Mouse (Mus musculus) retina, embryonic 14.5 days (tissue): Measurements from ENCODE around the gene Stk39.

Experiments used
- DNase-seq: peaks from one replicate; pipeline ENCODE4 v3.0.0-alpha.2; 2015; ENCODE audit warnings: low spot score

The Stk39 gene

GRCm38 (mm10) chr2:68471759-68472550, at the start of gene Stk39:
TSS of gene Stk39 (minus strand) at chr2:68472268.
- DNase-seq, result peak; percentile 82

DNA sequence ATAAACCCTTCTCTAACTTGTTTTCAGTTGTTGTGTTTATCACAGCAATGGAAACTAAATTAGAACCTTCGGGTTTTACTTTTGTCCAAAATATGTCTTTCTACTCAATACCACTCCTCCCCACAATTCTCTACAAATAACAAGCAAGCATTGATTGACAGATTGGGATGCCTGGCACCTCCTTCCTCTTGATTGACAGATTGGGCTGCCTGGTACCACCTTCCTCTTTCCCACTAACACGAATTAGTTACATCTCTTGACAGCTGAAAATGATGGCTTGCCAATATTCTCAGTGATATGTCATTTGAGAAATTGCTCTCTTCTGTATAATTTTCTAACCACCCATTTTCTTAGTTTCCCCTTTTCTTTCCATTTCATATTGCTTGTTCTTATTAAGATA, 43.3 kb upstream of the Stk39 start:
- DNase-seq, result no peak

- no peak for DNase-seq
Observed at GRCm38 (mm10) chr2:68503202-68503601, 31.1 kb upstream of the Stk39 start.

- peak; percentile 34 for DNase-seq
Observed at GRCm38 (mm10) chr2:68502734-68503133, 30.7 kb upstream of the Stk39 start.

- DNase-seq, result no peak
Observed at GRCm38 (mm10) chr2:68502236-68502635, 30.2 kb upstream of the Stk39 start.

GRCm38 (mm10) chr2:68486275-68486674, 14.2 kb upstream of the Stk39 start:
- peak; percentile 59 for DNase-seq

- DNase-seq, result no peak
Observed at GRCm38 (mm10) chr2:68485141-68485540, 13.1 kb upstream of the Stk39 start.

DNA sequence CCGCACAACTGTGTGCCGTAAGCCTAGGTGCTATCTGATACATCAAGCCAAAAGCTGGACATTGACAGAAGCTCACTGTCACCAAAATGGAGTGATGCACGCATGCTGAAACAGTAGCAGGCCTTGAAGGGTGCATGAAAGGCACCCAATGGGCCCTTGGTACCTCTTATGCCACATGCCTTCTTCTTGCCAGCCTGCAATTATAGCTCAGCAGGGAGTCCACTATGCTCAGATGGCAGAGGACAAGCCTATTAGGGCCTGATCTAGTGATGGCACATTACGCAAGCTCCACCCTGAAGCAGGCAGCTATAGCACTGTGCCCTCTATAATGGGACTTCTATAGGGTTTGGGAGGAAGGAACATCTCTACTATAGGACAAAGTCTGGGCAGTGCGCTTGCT, 10.8 kb upstream of the Stk39 start:
- no peak for DNase-seq

DNA sequence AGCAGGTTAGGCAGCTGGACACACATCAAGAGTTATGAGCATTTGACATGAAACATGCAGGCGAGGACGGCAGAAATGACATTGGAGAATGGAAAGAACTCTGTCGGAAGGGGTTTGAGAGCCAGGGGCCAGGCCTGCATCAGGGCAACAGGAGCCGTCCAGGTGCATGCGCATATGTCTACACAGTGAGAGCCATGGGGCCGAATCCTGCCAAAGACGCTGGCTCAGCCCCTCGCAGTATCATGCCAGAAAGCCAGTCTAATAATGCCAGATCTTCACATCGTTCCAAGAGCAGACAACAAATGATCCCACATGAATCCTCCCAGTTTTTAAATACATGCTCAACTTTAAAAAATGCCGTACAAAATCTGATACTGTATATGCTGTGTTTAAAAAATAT, 7.8 kb upstream of the Stk39 start:
- DNase-seq, result no peak

DNA sequence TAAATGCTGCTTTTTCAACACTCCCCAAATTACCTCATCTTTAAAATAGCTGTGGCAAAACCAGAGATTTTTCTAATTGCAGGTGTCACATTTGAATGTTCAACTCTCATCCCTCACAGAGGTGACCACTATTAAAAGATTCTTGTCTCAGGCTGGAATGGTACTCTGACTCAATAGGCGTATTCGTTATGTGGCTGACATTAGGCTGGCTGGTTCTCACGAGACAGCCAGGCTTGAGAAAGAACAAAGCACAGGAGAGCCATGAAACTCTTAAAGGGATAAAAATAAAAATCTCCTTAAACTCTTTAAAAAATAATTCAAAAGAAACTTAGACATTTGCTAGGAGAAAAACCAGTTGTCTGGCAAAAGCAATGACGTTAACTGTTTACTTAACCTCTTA, 853 bp upstream of the Stk39 start:
- DNase-seq, result no peak

GRCm38 (mm10) chr2:68472551-68472910, 463 bp upstream of the Stk39 start:
- no peak for DNase-seq

DNA sequence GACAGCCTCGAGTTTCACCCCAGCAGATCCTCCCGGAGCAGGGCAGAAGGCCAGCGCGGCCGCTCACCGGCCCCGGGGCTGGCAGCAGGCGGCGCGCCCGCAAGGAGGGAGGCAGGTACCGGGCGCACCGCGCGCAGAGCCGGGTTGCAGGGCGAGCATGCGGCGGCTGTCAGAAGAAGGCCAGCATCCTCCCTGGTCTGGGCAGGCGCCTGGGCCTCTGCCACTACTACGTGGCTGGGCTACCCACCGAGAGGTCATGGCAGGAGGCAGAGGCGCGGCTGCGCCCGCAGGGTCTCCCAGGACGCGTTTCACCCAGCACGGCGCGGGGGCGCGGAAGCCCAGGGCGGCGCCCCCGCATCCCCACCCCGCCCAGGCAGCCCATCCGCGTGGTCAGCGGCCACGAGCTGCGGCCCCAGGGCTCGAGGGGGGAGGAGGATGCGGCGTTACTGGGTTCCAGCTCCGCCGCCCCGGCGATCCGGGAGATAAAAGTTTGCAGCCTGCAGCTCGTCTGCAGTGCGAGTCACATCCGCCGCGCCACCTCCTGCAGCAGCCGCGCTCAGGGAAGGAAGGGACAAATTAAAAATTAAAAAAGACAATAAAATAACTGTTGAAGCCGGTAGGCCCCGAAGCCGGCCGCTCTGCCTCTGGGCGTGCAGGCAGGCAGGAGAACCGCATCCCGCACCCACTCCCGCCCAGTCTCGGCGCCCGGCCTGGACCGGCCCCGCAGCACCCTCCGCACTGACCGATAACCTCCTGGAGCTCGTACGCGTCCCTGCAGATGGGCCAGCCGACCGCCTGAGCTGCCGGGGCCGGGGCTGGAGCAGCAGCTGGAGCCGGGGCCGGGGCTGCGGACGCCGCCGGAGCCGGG, 943 bp downstream of the Stk39 start:
- peak; percentile 71 for DNase-seq

DNA sequence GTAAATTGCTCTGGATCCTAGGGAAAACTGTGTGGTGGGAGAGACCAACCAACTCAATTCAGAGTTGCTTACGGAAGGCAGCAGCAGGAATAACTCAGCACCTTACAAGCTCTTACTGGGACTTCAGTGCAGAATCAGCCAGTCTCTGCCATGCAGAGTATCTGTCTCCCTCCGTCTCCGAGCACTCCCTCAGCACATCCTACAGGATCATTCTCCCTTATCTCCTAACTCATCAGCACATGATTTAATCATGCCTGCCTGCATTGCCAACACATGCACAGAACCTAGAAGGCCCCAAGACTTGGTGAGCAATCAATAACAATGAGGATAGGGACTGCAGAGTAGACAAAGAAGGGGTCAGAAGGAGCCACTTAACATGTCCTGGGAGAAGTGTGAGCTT, 2.6 kb downstream of the Stk39 start:
- no peak for DNase-seq

DNA sequence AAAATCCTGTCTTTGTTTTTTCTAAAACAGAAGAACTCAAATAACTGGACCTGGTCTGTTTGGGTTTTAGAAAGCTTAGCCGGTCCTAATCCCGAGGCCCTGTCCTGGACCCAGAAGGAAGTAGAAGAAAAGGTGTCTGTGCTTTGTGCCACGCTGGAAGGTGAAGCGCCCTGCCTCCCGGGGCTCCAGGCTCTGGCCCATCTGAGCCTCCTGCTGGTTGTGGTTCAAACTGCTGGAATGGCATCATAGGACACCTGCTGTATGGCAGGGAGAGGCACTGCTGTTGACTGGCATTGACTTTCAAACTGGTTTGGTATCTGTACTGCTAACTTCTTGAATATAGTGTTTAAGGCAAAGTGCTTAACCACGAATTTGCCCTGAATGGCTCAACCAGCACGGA, 3.4 kb downstream of the Stk39 start:
- peak; percentile 33 for DNase-seq

GRCm38 (mm10) chr2:68468259-68468658, 3.8 kb downstream of the Stk39 start:
- DNase-seq, result no peak

DNA sequence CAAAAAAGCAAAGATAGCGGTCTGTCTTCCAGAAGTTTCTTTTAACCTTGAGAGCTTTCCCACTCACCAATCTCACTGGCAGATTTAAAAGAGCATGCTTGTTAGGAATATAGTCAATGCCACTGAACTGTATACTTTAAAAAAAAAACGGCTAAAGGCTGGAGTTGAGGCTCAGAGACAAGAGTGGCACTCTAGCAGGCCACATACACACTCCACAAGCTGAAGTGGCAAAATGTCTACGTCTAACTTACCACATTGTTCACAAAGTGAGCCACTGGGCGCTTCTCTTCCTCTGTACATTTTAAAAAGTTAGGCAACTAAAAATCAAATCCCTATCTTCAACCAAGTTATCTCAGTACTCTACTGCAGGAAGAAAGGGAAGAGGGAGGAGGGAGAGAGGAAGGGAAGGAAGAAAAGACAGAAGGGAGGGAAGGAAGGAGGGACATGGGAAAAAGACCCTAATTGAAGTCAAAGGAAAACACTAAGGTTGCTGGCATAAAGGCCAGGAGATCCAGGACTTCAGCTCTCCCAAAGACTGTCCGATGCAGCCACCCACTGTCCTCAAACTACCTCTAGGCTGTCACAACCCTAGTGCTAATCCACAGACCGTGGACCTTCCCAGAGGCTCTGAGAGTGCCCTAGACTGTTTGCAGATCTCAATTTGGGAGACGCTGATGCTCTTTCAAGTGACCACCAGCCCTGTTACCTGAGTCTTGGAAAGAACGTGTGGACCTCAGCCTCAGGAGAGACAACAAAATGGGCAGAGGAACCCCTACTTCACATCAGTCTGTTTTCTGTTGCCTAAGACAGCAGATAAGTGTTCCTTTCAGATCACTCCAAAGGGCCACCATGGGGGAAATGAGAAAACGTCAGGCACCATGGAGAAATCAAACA, 4.7 kb downstream of the Stk39 start:
- no peak for DNase-seq

DNA sequence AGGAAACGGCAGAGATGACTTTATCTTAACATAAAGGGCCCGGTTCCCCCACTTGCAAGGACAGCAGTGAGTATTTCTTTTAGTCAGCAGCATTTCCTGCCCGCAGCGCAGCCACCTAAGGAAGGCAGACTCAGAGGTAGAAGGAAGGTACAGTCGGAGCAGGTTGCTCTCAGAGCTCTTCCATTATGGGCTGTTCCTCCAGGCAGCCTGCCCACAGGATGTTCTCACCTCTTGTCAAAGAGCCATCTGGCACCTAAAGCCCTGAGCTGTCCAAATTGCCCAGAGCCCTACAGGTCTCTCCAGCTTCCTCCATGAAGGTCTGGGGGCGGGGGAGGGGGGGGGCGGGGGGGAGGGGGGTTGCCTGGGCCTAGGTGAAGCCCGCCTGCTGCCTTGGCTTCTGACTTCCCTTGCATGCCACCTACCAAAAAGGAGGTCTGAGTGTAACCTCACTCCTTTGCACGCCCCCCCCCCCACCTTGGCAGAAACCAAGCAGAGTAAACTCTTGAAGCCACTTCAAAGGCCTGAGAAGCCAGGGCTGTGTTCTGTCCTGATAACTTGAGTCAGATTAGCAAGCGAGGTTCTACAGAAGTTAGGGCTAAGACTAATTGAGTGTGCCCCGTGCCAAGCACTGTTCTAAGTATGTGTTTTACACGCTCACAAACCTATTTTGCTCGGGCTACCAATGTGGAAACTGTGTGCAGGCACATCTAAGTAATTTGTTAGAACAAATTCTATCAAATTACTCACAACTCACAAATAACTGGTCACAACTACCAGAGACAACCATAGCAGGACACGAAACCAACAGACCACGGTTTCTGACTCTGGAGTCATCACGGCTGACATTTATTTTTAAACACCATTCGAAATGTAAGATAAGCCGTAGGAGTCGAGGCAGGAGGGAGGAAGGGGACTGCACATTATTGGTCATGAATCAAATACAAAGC, 5.7 kb downstream of the Stk39 start:
- DNase-seq, result no peak

DNA sequence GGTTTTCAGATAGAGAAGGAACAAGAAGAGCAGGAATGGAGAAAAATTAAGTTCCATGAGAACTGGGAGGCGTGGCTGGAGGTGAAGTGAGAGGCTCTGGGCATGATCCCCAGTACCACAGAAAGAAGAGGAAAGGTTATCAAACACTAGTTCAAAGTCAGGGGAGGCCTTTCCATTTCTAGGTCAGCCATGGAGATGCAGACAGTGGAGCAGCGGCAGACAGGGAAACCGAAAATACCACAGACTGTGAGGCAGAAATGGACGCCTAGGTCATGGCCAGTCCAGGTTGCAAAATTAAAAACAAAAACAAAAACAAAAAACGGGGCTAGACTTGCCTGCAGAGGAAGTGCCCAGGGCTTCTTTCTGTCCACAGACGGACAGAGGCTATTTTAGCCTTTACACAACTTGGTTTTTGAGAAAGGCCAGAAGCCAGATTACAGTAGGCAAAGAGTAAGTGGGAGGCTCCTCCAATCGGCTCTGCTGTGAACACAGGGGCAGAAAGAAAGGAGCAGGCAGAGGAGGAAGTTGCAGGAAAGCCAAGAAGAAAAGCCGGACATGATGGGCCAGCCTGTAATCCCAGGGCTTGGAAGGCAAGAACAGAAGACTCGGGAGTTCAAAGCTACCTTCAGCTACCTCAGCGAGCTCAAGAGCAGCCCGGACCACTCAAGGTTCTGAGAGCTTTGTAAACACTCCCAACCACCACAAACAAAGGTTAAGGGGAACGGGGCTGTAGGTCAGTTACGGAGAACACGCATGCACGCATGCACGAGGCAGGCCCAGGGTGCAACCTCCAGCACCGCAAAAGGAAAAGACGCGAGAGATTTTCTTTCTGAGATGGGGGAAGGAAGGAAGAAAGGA, 6.6 kb downstream of the Stk39 start:
- DNase-seq, result no peak

DNA sequence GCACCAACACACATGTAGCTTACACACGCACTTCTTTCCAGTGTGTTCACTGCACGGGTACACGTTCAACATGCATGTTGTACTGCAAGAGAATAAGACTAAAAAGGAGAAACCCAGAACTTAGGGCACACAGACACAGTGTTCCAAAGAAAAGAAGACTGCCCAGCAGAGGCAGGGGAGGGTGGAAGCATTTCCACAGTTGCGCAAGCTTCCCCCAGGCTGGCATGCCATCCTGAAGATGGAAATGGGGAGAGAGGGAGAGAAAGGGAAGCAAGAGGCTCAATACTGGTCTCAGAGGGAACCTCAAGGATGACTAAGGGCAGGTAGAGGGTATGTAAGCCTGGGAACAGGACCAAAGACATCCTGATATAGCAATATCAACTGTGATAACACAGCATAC, 7.6 kb downstream of the Stk39 start:
- no peak for DNase-seq

GRCm38 (mm10) chr2:68463801-68464200, 8.3 kb downstream of the Stk39 start:
- DNase-seq, result no peak
